Mouse (Mus musculus): Measurements from ENCODE around the gene Kynu. TPM values are rescaled to one million over a fixed set of nuclear protein-coding genes. Genes with fewer than 3 reads are reported as not detected.
A peak's percentile ranks its signal among the peaks of the same experiment; 100 is the strongest.

Gene Kynu
- polyA plus RNA-seq, 1 experiment from 2014 or later = 0.08 TPM

- no peak overlapping the region for H3K4me2 ChIP-seq (ENCODE audit: low read length)
- no peak overlapping the region for H3K27ac ChIP-seq (ENCODE audit: low read length)
- H3K27me3 ChIP-seq (replicated peaks; ENCODE audit: control insufficient read depth, insufficient read depth, low read length) = no peaks in the 10 kb centered on the region
- ATAC-seq = peak; percentile 67
- no peaks in the 10 kb centered on the region for H3K36me3 ChIP-seq (ENCODE audit: control insufficient read depth, insufficient read depth)
- H3K9me3 ChIP-seq (ENCODE audit: control insufficient read depth, low read length) = no peaks in the 10 kb centered on the region
- H3K4me3 ChIP-seq (replicated peaks; ENCODE audit: low read length) = no peak overlapping the region
- WGBS = 79% methylated on average over 3 of the region's 3 CpGs
- H3K4me1 ChIP-seq (replicated peaks; ENCODE audit: control insufficient read depth, insufficient read depth, low read length) = no peaks in the 10 kb centered on the region
- no peak overlapping the region for H3K9ac ChIP-seq (replicated peaks; ENCODE audit: low read depth, low read length)
Measured at GRCm38 (mm10) chr2:43695635-43696034, 140.5 kb downstream of the Kynu start.

DNA sequence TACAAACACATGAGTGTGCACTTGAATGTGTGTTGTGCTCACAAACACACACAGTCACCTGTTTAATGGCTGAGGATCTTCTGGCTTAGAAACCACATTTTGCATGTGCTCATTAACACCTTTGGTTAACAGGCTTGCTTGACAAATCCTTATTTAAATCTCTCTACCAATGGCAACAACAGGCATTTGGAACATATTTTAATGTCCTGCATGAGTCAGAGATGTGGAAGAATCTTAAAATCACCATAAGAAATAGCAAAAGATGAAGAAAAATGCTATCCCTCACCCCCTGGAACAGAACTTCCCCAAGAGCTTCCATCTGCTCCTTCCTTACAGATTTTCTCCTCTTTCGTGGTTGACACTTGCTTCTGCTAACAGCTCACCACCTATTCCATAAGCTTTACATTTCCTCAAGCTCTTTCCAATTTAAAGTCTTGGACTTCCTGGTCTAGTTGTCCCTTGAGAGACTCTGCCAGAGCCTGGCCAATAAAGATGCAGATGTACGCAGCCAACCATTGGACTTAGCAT, 157.5 kb downstream of the Kynu start:
- no peak overlapping the region for H3K27ac ChIP-seq (ENCODE audit: low read length)
- no peaks in the 10 kb centered on the region for H3K9me3 ChIP-seq (ENCODE audit: control insufficient read depth, low read length)
- WGBS = 88% methylated on average over 2 of the region's 2 CpGs
- no peaks in the 10 kb centered on the region for H3K27me3 ChIP-seq (replicated peaks; ENCODE audit: control insufficient read depth, insufficient read depth, low read length)
- no peaks in the 10 kb centered on the region for H3K36me3 ChIP-seq (ENCODE audit: control insufficient read depth, insufficient read depth)
- no peaks in the 10 kb centered on the region for H3K4me1 ChIP-seq (replicated peaks; ENCODE audit: control insufficient read depth, insufficient read depth, low read length)
- no peak overlapping the region for H3K4me3 ChIP-seq (replicated peaks; ENCODE audit: low read length)
- no peak for ATAC-seq
- H3K4me2 ChIP-seq (ENCODE audit: low read length) = no peak overlapping the region
- H3K9ac ChIP-seq (replicated peaks; ENCODE audit: low read depth, low read length) = no peak overlapping the region

- Histone ChIP-seq H3K4me2 (ENCODE audit: low read length) (peak overlapping the region; percentile 43), H3K4me3 (replicated peaks; ENCODE audit: low read length) (no peak overlapping the region), H3K9ac (replicated peaks; ENCODE audit: low read depth, low read length) (peak overlapping the region; percentile 19; the same call in 1 of the 2 replicates), H3K4me1 (replicated peaks; ENCODE audit: control insufficient read depth, insufficient read depth, low read length) (peaks cover 9% of the 10 kb centered on the region), H3K27me3 (replicated peaks; ENCODE audit: control insufficient read depth, insufficient read depth, low read length) (no peaks in the 10 kb centered on the region), H3K36me3 (ENCODE audit: control insufficient read depth, insufficient read depth) (no peaks in the 10 kb centered on the region), H3K27ac (ENCODE audit: low read length) (peak overlapping the region; percentile 61; the same call in 1 of the 2 replicates), H3K9me3 (ENCODE audit: control insufficient read depth, low read length) (no peaks in the 10 kb centered on the region)
- peak; percentile 90 for ATAC-seq
- WGBS = 19% methylated on average over 14 of the region's 14 CpGs
Measured at GRCm38 (mm10) chr2:43722446-43723103, 167.4 kb downstream of the Kynu start.

DNA sequence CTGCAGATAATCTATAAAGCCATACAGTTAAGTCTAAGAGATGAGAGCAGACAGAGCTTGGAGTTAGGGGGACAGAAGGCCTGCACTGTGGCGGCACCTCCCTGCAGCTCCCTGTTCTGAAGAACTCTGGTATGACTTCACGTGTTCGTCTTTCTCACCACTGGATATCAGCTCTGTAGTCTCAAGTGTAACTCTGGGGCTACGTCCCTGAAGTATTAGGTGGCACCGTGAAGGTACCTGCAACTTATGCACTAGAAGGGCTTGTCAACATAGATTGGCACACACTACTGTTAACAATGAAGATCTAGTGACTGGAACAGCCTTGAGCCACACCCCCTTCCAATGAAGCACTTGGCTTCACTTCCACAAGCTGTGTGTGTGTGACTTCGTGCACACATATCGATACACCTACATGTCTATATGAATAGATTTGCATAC, 168.0 kb downstream of the Kynu start:
- Histone ChIP-seq H3K27me3 (replicated peaks; ENCODE audit: control insufficient read depth, insufficient read depth, low read length) (no peaks in the 10 kb centered on the region), H3K9me3 (ENCODE audit: control insufficient read depth, low read length) (no peaks in the 10 kb centered on the region), H3K36me3 (ENCODE audit: control insufficient read depth, insufficient read depth) (no peaks in the 10 kb centered on the region), H3K4me2 (ENCODE audit: low read length) (peak overlapping the region; percentile 43), H3K4me1 (replicated peaks; ENCODE audit: control insufficient read depth, insufficient read depth, low read length) (peaks cover 9% of the 10 kb centered on the region), H3K9ac (replicated peaks; ENCODE audit: low read depth, low read length) (peak overlapping the region; percentile 19; the same call in 1 of the 2 replicates), H3K27ac (ENCODE audit: low read length) (peak overlapping the region; percentile 61; the same call in 1 of the 2 replicates), H3K4me3 (replicated peaks; ENCODE audit: low read length) (no peak overlapping the region)
- peak; percentile 55 for ATAC-seq
- WGBS = 56% methylated on average over 7 of the region's 7 CpGs

DNA sequence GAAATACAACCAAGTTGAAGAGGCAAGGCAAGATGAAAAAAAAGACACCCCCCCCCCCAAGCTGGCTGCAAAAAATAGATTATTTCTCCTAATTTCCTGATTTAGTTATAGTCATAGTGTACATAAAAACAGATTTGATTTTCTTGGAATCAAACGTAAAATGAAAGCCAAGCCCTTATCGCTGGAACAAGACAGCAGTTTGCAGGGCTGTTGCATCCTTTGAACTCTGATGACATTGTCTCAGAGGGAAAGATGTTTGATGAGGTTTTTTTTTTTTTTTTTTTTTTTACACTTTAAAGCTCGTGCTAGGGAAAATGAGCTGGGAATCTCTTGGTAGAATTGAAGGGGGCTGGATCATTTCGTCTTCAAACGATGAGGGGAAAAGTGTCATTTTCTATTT, 172.1 kb downstream of the Kynu start:
- Histone ChIP-seq H3K9me3 (ENCODE audit: control insufficient read depth, low read length) (no peaks in the 10 kb centered on the region), H3K4me2 (ENCODE audit: low read length) (no peak overlapping the region), H3K4me3 (replicated peaks; ENCODE audit: low read length) (no peak overlapping the region), H3K36me3 (ENCODE audit: control insufficient read depth, insufficient read depth) (no peaks in the 10 kb centered on the region), H3K4me1 (replicated peaks; ENCODE audit: control insufficient read depth, insufficient read depth, low read length) (peaks cover 7% of the 10 kb centered on the region), H3K27me3 (replicated peaks; ENCODE audit: control insufficient read depth, insufficient read depth, low read length) (no peaks in the 10 kb centered on the region), H3K9ac (replicated peaks; ENCODE audit: low read depth, low read length) (no peak overlapping the region), H3K27ac (ENCODE audit: low read length) (no peak overlapping the region)
- WGBS = 69% methylated on average over 5 of the region's 5 CpGs
- no peak for ATAC-seq

DNA sequence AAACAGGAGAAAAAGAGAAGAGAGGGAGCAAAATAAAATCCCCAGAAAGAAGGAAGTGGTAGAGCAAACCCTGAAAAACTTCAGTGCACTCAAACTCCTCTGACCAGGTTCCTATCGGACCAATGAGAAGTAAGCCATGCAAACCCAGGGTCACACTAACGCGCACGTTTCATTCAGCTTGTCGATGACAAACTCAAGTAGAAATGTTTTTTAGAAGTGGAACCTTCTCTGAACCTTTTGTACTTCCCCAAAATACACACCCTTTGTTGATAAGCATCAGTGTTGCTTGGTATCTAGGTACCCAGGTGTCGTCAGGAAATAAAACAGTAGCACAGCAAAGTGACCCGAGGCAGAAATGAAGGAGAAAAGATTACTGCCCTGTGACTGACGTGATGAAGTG, 172.6 kb downstream of the Kynu start:
- H3K4me1 ChIP-seq (replicated peaks; ENCODE audit: control insufficient read depth, insufficient read depth, low read length) = peaks cover 4% of the 10 kb centered on the region
- 86% methylated on average over 8 of the region's 8 CpGs for WGBS
- no peaks in the 10 kb centered on the region for H3K36me3 ChIP-seq (ENCODE audit: control insufficient read depth, insufficient read depth)
- no peak overlapping the region for H3K27ac ChIP-seq (ENCODE audit: low read length)
- no peak overlapping the region for H3K4me2 ChIP-seq (ENCODE audit: low read length)
- no peak overlapping the region for H3K4me3 ChIP-seq (replicated peaks; ENCODE audit: low read length)
- H3K9me3 ChIP-seq (ENCODE audit: control insufficient read depth, low read length) = no peaks in the 10 kb centered on the region
- ATAC-seq = no peak
- H3K27me3 ChIP-seq (replicated peaks; ENCODE audit: control insufficient read depth, insufficient read depth, low read length) = no peaks in the 10 kb centered on the region
- no peak overlapping the region for H3K9ac ChIP-seq (replicated peaks; ENCODE audit: low read depth, low read length)

GRCm38 (mm10) chr2:43728831-43729230, 173.7 kb downstream of the Kynu start:
- Histone ChIP-seq H3K4me2 (ENCODE audit: low read length) (no peak overlapping the region), H3K27ac (ENCODE audit: low read length) (no peak overlapping the region), H3K27me3 (replicated peaks; ENCODE audit: control insufficient read depth, insufficient read depth, low read length) (no peaks in the 10 kb centered on the region), H3K36me3 (ENCODE audit: control insufficient read depth, insufficient read depth) (no peaks in the 10 kb centered on the region), H3K9me3 (ENCODE audit: control insufficient read depth, low read length) (no peaks in the 10 kb centered on the region), H3K9ac (replicated peaks; ENCODE audit: low read depth, low read length) (no peak overlapping the region), H3K4me3 (replicated peaks; ENCODE audit: low read length) (no peak overlapping the region), H3K4me1 (replicated peaks; ENCODE audit: control insufficient read depth, insufficient read depth, low read length) (no peaks in the 10 kb centered on the region)
- 87% methylated on average over 3 of the region's 3 CpGs for WGBS
- no peak for ATAC-seq

Other genes starting within 250 kb of the Kynu start
- gene Arhgap15, start 193.5 kb downstream of the Kynu start, polyA plus RNA-seq (2015; fragmentation: Nextera tagmentation; extraction: Ambion mirVana) = 0.55 and 0.95 TPM in 2 replicates